Mouse (Mus musculus) liver, embryonic 16.5 days (tissue): ENCODE measurements at regions not wholly inside any gene's neighbourhood (a gene's known extent, or its start where the extent isn't known, plus 50 kb on each side); places are given as distances from the start of the nearest gene placed in this dataset.

Source experiments
- ATAC-seq: fragments of 200-750 bp; cut with Nextera tagmentation; 2 replicates; pipeline ENCODE4 v1.8.0; 2017; ENCODE audit warnings: low read depth, mild to moderate bottlenecking, moderate number of reproducible peaks, moderate library complexity
- H3K27ac ChIP-seq: fragments of 300-500 bp; sonication (generic); 2 replicates; pipeline ENCODE4 v1.5.1; 2014; ENCODE audit warnings: mild to moderate bottlenecking, low read length
- H3K27me3 ChIP-seq: fragments of 300-500 bp; sonication (generic); 2 replicates; pipeline ENCODE4 v1.6.1; 2014; ENCODE audit warnings: low read depth, low read length, mixed read lengths; ENCODE audit not compliant: control insufficient read depth, insufficient read depth
- H3K36me3 ChIP-seq: fragments of 300-500 bp; sonication (generic); 2 replicates; pipeline ENCODE4 v1.6.1; 2014; ENCODE audit warnings: mild to moderate bottlenecking; ENCODE audit not compliant: control insufficient read depth, insufficient read depth
- H3K4me1 ChIP-seq: fragments of 300-500 bp; sonication (generic); 2 replicates; pipeline ENCODE4 v1.6.1; 2014; ENCODE audit warnings: low read depth, low read length, mixed read lengths; ENCODE audit not compliant: control insufficient read depth
- H3K4me2 ChIP-seq: fragments of 300-500 bp; sonication (generic); 2 replicates; pipeline ENCODE4 v1.6.1; 2014; ENCODE audit warnings: low read depth, low read length, mixed read lengths
- H3K4me3 ChIP-seq: fragments of 300-500 bp; sonication (generic); 2 replicates; pipeline ENCODE4 v1.5.1; 2014; ENCODE audit warnings: low read depth, mild to moderate bottlenecking, low read length
- H3K9ac ChIP-seq: fragments of 300-500 bp; sonication (generic); 2 replicates; pipeline ENCODE4 v1.6.1; 2014; ENCODE audit warnings: low read depth, low read length
- H3K9me3 ChIP-seq: fragments of 300-500 bp; sonication (generic); replicated peaks from 2 replicates; pipeline ENCODE4 v1.6.1; 2016; ENCODE audit warnings: low read length; ENCODE audit not compliant: control insufficient read depth
- WGBS: fragments of 180-500 bp; shearing (Covaris S2); extraction: QIAGEN DNeasy Blood & Tissue Kit; methylation state at CpG from one replicate; pipeline ENCODE4 v1.1.7; 2014; ENCODE audit not compliant: insufficient replicate concordance; 5-methylcytosine and 5-hydroxymethylcytosine counted together

- H3K4me1 ChIP-seq: no peaks in the 10 kb centered on the region
- WGBS: 58% methylated on average over 2 of the region's 2 CpGs
- H3K9ac ChIP-seq: no peak overlapping the region
- H3K4me2 ChIP-seq: no peak overlapping the region
- H3K4me3 ChIP-seq: no peak overlapping the region
- ATAC-seq: no peak
- H3K9me3 ChIP-seq: no peaks in the 10 kb centered on the region
- H3K27me3 ChIP-seq: no peaks in the 10 kb centered on the region
- no peaks in the 10 kb centered on the region for H3K36me3 ChIP-seq
- H3K27ac ChIP-seq: no peak overlapping the region
Measured at GRCm38 (mm10) chr6:112221373-112221772, 52.2 kb upstream of the Lmcd1 start.

GRCm38 (mm10) chr6:112223325-112223724, 50.2 kb upstream of the Lmcd1 start:
- Histone ChIP-seq H3K9me3 (no peaks in the 10 kb centered on the region), H3K4me1 (no peaks in the 10 kb centered on the region), H3K4me2 (no peak overlapping the region), H3K9ac (no peak overlapping the region), H3K27ac (no peak overlapping the region), H3K4me3 (no peak overlapping the region), H3K27me3 (no peaks in the 10 kb centered on the region), H3K36me3 (no peaks in the 10 kb centered on the region)
- WGBS: 60% methylated on average over 7 of the region's 7 CpGs
- no peak for ATAC-seq
